Mouse (Mus musculus) common myeloid progenitor, adult 5-6 weeks (primary cell): ENCODE data around the gene Olfr578. TPM values are rescaled to one million over a fixed set of nuclear protein-coding genes. Genes with fewer than 3 reads are reported as not detected.

Experiments
- ATAC-seq: replicated peaks from 2 replicates; pipeline ENCODE4 v1.8.0; 2016; ENCODE audit warnings: low read depth, mild to moderate bottlenecking, moderate TSS enrichment, inconsistent platforms; ENCODE audit not compliant: poor library complexity, severe bottlenecking
- total RNA-seq: library from RNA; stranded (forward); fragments of 200-1000, 187-1606 nt; gene quantifications from 2 replicates; pipeline ENCODE4 v1.2.3, GENCODE M21; 2017

Gene Olfr578
- not detected in 2 replicates for total RNA-seq

DNA sequence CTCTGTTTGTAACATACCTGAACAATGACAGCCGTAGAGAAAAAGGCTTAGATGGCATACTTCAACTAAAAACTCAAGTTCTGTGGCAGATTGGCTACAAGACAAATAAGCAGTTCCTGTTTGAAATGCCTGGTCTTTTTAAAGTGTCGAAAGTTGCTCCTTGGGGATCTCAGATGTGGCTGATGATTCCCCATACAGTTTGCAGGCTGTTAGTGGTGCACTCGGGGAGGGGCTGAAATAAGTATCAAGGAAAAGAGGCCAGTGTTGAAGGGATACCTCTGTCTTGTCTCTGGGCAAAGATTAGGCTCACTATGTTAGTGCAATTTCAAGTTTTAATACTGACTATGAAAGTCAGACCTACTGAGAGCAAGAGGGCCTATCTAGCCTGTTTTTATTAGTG is at the start of gene Olfr578:
TSS of gene Olfr578 (minus strand) at position 101 of the 400 bp plus-strand sequence.
- no peak for ATAC-seq

DNA sequence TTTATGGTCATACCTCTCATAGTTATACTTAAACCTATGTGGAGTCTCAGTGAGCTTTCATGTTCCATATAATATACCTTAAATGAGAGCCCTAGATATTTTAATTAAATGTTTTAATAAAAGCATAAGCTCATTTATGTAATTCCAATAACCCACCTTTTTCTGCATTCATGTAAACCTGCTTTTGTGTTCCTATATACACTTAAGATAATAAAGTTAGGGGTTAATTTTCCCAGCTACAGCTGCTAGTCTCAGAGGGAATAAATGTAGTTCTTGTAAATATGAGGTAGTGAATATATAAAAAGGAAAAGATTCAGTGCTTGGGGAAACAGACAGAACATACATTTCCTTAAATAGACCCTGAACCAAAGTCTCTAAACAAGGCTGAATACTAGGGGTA is 48.6 kb upstream of the Olfr578 start, which contains the start of gene Olfr582:
TSS of gene Olfr582 (plus strand) at position 301 of the 400 bp plus-strand sequence.
- ATAC-seq = no peak

DNA sequence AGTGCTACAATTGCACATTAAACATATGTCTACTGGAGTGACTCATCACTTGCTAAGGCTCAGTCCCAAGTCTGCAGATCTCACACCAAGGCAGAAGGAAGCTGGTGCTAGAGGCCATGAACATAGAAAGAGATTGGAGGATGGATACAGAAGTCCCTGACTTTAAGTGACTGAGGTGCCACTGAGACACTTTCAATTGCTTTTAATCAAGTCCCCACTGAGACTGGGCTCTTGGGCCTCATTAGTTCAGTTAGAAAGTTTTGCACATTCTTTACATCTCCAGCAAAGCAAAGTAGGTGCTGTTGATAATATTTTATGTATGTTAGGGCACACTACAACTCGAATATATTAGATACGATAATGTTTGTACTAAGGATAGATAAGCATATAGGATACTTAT is 13.3 kb downstream of the Olfr578 start, which contains the start of gene Olfr577:
TSS of gene Olfr577 (minus strand) at position 101 of the 400 bp plus-strand sequence.
- ATAC-seq = no peak

DNA sequence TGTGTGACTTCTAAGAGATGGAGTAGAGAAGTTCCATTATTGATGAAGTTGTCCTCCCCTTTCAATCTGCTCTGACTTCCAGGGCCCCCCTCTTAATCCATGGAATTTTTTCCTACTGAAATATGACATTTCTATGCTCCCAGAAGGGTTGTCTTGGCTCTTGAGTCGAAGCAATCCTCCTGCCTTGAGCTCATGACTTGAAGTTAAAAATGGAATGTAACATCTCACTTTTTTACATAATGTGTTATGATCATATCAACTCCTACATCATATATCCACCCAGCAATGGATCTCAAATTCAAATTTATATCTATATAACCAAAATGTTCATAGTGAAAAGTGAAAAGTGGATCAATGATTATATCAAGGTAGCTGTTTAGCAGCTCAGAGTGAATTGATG is 14.7 kb downstream of the Olfr578 start:
- ATAC-seq = no peak

DNA sequence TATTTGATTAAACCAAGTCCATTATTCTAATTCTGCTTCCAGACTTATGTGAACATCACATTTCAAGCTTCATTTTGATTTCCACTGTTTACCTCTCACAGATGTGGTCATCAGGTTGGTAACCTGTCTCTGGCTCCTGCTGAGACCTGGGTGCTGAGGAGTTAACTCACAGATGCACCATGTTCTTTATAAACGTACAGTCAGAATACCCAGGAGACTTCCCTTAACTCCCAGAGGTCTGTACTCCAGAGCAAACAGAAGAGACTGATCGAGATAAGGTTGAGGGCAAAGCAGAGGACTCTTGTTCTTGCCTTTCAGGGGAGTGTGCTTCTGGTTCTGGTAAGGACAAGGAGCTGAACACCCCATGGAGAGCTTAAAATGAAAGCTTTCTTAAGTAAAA is 26.8 kb downstream of the Olfr578 start, which contains the start of gene Olfr576:
TSS of gene Olfr576 (plus strand) at position 301 of the 400 bp plus-strand sequence.
- no peak for ATAC-seq

DNA sequence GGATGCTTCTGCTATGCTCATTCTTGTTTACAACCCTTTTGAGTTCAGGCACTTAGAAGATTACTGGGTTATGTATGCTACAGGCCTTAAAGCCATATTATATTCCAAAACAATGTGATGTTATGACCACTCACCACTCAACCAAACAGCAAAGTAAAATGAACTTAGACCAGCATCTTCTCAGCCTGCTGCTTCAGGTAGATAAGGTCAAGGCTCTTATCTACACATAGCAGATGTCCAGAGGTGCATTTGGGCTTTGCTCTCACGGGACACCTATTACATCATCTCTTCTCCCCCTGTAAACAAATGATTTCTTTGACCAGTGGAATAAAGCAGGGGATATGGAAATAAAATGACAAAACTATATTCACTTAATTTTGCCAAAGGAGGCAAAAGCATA is 30.5 kb downstream of the Olfr578 start, which contains the start of gene Olfr575:
TSS of gene Olfr575 (minus strand) at position 183 of the 400 bp plus-strand sequence.
- ATAC-seq = no peak

DNA sequence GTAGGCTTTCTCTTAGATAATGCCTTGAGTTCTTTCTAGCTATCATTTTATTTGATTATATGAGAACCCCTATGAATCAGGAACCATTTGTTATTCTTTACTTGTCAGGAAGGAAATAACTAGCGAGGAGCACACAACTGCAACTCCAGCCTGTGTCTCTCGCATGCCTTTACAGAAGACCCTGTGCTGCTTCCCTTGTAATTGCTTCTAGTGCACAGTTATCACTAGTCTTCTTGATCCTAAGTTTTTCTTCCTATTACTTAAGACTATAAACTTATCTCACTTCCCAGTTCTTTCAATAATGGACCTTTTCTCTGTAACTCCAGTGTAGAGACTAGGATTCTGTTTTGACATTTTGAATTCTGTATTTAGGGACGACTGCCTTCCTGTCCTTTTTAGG is 31.0 kb downstream of the Olfr578 start:
- no peak for ATAC-seq

DNA sequence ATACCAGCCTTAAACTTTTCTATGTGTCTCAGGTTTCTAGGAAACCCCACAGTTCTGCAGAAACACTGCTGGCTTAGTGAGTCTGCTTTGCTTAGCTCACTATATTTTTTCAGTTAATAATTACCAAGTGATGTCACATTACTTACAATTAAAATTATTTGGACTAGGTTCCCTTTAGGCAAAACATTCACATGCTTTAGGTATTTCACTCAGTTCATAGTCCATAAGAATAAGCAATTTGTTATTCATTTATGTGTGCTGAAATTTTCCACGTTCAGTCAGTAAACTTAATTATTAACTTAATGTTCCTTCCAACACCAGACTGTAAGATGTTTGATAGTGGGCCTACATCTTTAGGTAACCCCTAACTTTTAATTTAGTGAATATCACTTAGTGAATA is 38.4 kb downstream of the Olfr578 start:
- ATAC-seq = no peak

DNA sequence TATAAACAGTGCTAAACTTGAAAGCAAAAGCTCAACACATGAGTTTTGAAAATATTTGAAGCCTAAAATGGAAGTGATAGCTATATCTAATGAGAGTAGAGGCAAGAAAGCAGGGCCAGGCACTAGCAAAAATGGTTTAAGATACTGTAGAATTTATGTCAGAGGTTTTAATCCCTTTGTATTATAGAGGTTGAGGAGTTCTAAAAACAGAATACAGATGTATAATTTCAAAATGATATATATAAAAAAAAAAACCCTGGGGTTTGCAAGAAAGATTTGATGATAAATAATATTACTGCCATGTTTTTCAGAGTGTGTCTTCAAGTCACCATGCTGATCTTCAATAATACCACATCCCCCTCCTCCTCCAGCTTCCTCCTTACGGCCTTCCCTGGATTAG is 41.0 kb downstream of the Olfr578 start, which contains the start of gene Olfr574:
TSS of gene Olfr574 (plus strand) at position 301 of the 400 bp plus-strand sequence.
- no peak for ATAC-seq

DNA sequence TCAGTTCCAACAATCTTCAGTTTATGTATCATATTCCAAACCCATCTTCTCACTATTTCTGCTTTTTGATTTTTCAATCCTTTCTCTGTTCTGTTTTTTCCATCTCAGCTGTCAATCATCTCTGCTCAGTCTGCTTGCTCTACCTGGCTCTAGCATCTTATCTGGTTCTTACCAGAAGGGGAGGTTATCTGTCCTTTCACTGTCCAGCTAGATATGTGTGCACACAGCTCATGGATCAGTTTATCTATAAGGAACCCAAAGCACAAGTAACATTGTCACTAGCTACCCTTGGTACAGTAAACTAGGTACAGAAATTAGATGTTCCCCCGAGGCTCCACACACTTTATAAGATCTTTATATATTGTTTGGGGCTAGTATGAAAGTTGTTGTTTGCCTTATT is 45.7 kb downstream of the Olfr578 start:
- no peak for ATAC-seq

DNA sequence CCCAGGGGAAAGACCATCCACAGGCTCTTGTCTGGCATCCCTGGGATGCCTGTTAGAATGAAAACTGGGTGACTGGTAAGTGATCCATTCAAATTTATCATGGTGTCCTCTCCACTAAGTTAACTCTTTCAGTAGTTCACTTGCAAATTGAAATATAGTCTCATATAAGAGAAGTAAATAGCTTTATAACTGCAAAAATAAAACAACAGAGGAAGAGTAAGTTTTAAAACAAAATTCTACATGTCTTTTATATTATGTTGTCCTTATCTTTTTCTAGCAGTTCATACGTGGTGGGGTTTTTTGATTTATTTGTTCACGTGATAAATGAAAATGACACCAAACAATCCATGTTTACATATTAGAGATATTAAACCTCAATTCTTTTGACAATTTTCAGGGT is 46.6 kb downstream of the Olfr578 start, which contains the start of gene Olfr573-ps1:
TSS of gene Olfr573-ps1 (minus strand) at position 101 of the 400 bp plus-strand sequence.
- no peak for ATAC-seq

Other genes with a start within 250 kb of the Olfr578 start
- gene Olfr560, start 230.0 kb downstream of the Olfr578 start, total RNA-seq = not detected in 2 replicates
- not detected in 2 replicates for gene Olfr78, start 229.9 kb downstream of the Olfr578 start, total RNA-seq
- not detected in 2 replicates for gene Olfr561, start 218.1 kb downstream of the Olfr578 start, total RNA-seq
- not detected in 2 replicates for gene Olfr564, start 185.8 kb downstream of the Olfr578 start, total RNA-seq
- not detected in 2 replicates for gene Olfr566, start 130.6 kb downstream of the Olfr578 start, total RNA-seq
- not detected in 2 replicates for gene Olfr568, start 112.2 kb downstream of the Olfr578 start, total RNA-seq
- not detected in 2 replicates for gene Olfr569, start 98.4 kb downstream of the Olfr578 start, total RNA-seq
- not detected in 2 replicates for gene Olfr570, start 94.7 kb downstream of the Olfr578 start, total RNA-seq
- gene Olfr571, start 71.8 kb downstream of the Olfr578 start, total RNA-seq = not detected in 2 replicates
- not detected in 2 replicates for gene Olfr572, start 64.9 kb downstream of the Olfr578 start, total RNA-seq
- gene Olfr573-ps1, start 46.7 kb downstream of the Olfr578 start, total RNA-seq = not detected in 2 replicates
- gene Olfr574, start 40.9 kb downstream of the Olfr578 start, total RNA-seq = not detected in 2 replicates
- gene Olfr575, start 30.5 kb downstream of the Olfr578 start, total RNA-seq = not detected in 2 replicates
- gene Olfr576, start 26.7 kb downstream of the Olfr578 start, total RNA-seq = not detected in 2 replicates
- not detected in 2 replicates for gene Olfr577, start 13.4 kb downstream of the Olfr578 start, total RNA-seq
- gene Olfr582, start 48.7 kb upstream of the Olfr578 start, total RNA-seq = not detected in 2 replicates
- gene Olfr583, start 62.0 kb upstream of the Olfr578 start, total RNA-seq = not detected in 2 replicates
- not detected in 2 replicates for gene Olfr584, start 92.6 kb upstream of the Olfr578 start, total RNA-seq
- not detected in 2 replicates for gene Olfr585, start 108.4 kb upstream of the Olfr578 start, total RNA-seq
- not detected in 2 replicates for gene Olfr586, start 136.3 kb upstream of the Olfr578 start, total RNA-seq
- not detected in 2 replicates for gene Olfr588-ps1, start 151.6 kb upstream of the Olfr578 start, total RNA-seq
- not detected in 2 replicates for gene Olfr589, start 167.0 kb upstream of the Olfr578 start, total RNA-seq
- not detected in 2 replicates for gene Olfr591, start 189.0 kb upstream of the Olfr578 start, total RNA-seq
- gene Olfr592, start 195.5 kb upstream of the Olfr578 start, total RNA-seq = not detected in 2 replicates
- not detected in 2 replicates for gene Olfr593, start 222.5 kb upstream of the Olfr578 start, total RNA-seq
- not detected in 2 replicates for gene Olfr594, start 227.7 kb upstream of the Olfr578 start, total RNA-seq